Mouse (Mus musculus) embryo, embryonic 11.5 days (tissue): ENCODE measurements at regions not wholly inside any gene's neighbourhood (a gene's known extent, or its start where the extent isn't known, plus 50 kb on each side); places are given as distances from the start of the nearest gene placed in this dataset.

Experiments used
- DNase-seq: peaks from one replicate; pipeline ENCODE4 v3.0.0-alpha.2; 2012; ENCODE audit warnings: low read depth, low spot score

GRCm38 (mm10) chr4:82161232-82161631 is 544.3 kb downstream of the Nfib start:
- DNase-seq: no peak

- DNase-seq: no peak
These were observed 545.3 kb downstream of the Nfib start for GRCm38 (mm10) chr4:82160233-82160632.

- DNase-seq: no peak
These were observed 549.8 kb downstream of the Nfib start for GRCm38 (mm10) chr4:82155642-82156320.

- DNase-seq: no peak
These were observed 551.5 kb downstream of the Nfib start for GRCm38 (mm10) chr4:82154021-82154555.

- no peak for DNase-seq
These were observed 551.9 kb downstream of the Nfib start for GRCm38 (mm10) chr4:82153604-82154003.

- no peak for DNase-seq
These were observed 555.6 kb downstream of the Nfib start for GRCm38 (mm10) chr4:82149957-82150356.

GRCm38 (mm10) chr4:82148129-82149064 is 557.2 kb downstream of the Nfib start:
- DNase-seq: no peak

GRCm38 (mm10) chr4:82142391-82142790 is 563.2 kb downstream of the Nfib start:
- no peak for DNase-seq

- DNase-seq: no peak
These were observed 565.7 kb downstream of the Nfib start for GRCm38 (mm10) chr4:82139806-82140205.

GRCm38 (mm10) chr4:82139016-82139415 is 566.5 kb downstream of the Nfib start:
- no peak for DNase-seq

- DNase-seq: no peak
These were observed 572.7 kb downstream of the Nfib start for GRCm38 (mm10) chr4:82132851-82133250.

- no peak for DNase-seq
These were observed 573.2 kb downstream of the Nfib start for GRCm38 (mm10) chr4:82132326-82132725.

- no peak for DNase-seq
These were observed 576.1 kb downstream of the Nfib start for GRCm38 (mm10) chr4:82129471-82129870.

GRCm38 (mm10) chr4:82123733-82124132 is 581.8 kb downstream of the Nfib start:
- no peak for DNase-seq

- DNase-seq: no peak
These were observed 582.4 kb downstream of the Nfib start for GRCm38 (mm10) chr4:82123101-82123500.

GRCm38 (mm10) chr4:82120796-82121195 is 584.8 kb downstream of the Nfib start:
- no peak for DNase-seq

- DNase-seq: no peak
These were observed 585.2 kb downstream of the Nfib start for GRCm38 (mm10) chr4:82120326-82120725.

GRCm38 (mm10) chr4:82101837-82102236 is 603.7 kb downstream of the Nfib start:
- no peak for DNase-seq

GRCm38 (mm10) chr4:82099970-82100368 is 605.6 kb downstream of the Nfib start:
- DNase-seq: no peak

GRCm38 (mm10) chr4:82098986-82099969 is 606.3 kb downstream of the Nfib start:
- DNase-seq: no peak
